Mouse (Mus musculus) embryonic facial prominence, embryonic 14.5 days (tissue): ENCODE data around the gene Ankrd39. TPM values are rescaled to one million over a fixed set of nuclear protein-coding genes. Genes with fewer than 3 reads are reported as not detected.

Experiments used
- ATAC-seq: fragments of 200-750 bp; cut with Nextera tagmentation; 2 replicates; pipeline ENCODE4 v1.8.0; 2017; ENCODE audit warnings: low read depth, moderate number of reproducible peaks, moderate TSS enrichment
- DNase-seq: peaks from one replicate; pipeline ENCODE4 v3.0.0-alpha.2; 2015; ENCODE audit warnings: low spot score
- H3K27ac ChIP-seq: fragments of 300-500 bp; sonication (generic); replicated peaks from 2 replicates; pipeline ENCODE4 v1.5.1; 2014; ENCODE audit warnings: low read depth, mild to moderate bottlenecking, low read length, moderate library complexity
- H3K27me3 ChIP-seq: fragments of 300-500 bp; sonication (generic); replicated peaks from 2 replicates; pipeline ENCODE4 v1.6.1; 2014; ENCODE audit warnings: low read length; ENCODE audit not compliant: control insufficient read depth, insufficient read depth
- H3K36me3 ChIP-seq: fragments of 300-500 bp; sonication (generic); 2 replicates; pipeline ENCODE4 v1.6.1; 2014; ENCODE audit warnings: low read length, mixed read lengths; ENCODE audit not compliant: control insufficient read depth, insufficient read depth
- H3K4me1 ChIP-seq: fragments of 300-500 bp; sonication (generic); 2 replicates; pipeline ENCODE4 v1.6.1; 2014; ENCODE audit warnings: antibody characterized with exemption, low read length; ENCODE audit not compliant: control insufficient read depth, insufficient read depth
- H3K4me2 ChIP-seq: fragments of 300-500 bp; sonication (generic); 2 replicates; pipeline ENCODE4 v1.6.1; 2014; ENCODE audit warnings: low read depth, mild to moderate bottlenecking, low read length, moderate library complexity, mixed read lengths
- H3K4me3 ChIP-seq: fragments of 300-500 bp; sonication (generic); 2 replicates; pipeline ENCODE4 v1.5.1; 2014; ENCODE audit warnings: low read depth, mild to moderate bottlenecking, low read length
- H3K9ac ChIP-seq: fragments of 300-500 bp; sonication (generic); 2 replicates; pipeline ENCODE4 v1.6.1; 2014; ENCODE audit warnings: low read depth, mild to moderate bottlenecking, low read length, moderate library complexity, mixed read lengths
- H3K9me3 ChIP-seq: fragments of 300-500 bp; sonication (generic); 2 replicates; pipeline ENCODE4 v1.6.1; 2016; ENCODE audit warnings: low read length; ENCODE audit not compliant: control insufficient read depth
- WGBS: fragments of 180-500 bp; shearing (Covaris S2); extraction: QIAGEN DNeasy Blood & Tissue Kit; methylation state at CpG from one replicate; pipeline ENCODE4 v1.1.7; 2014; 5-methylcytosine and 5-hydroxymethylcytosine counted together
- polyA plus RNA-seq: library from polyadenylated mRNA; unstranded; fragments of >200 nt; fragmentation: Nextera tagmentation; extraction: Ambion mirVana; gene quantifications from 2 replicates; pipeline ENCODE4 v1.2.1, GENCODE M21; 2014

Ankrd39 gene
- polyA plus RNA-seq, 1 experiment from 2014 or later = 19.5 TPM

DNA sequence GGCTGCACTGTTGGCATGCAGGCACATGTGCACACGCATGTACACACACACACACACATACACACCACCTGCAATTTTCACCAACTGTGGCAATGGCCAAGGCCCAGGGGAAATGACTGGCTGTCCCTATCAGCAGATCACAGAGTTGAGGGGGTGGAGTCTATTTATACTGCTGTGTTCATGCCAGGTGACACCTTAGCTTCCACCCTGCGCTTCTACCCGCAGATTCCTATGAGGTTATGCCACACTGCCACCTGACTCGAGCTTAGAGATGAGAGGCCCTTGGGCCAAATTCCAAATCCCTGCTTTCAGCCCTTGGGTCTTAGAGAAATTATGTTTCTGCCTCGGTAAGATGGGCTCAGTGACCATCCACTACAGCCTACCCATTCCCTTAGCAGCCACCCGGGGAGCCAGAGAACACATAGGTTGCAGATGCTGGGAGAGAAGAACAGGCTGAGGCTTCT lies 12.6 kb downstream of the Ankrd39 start:
- no peaks in the 10 kb centered on the region for H3K4me1 ChIP-seq
- no peak overlapping the region for H3K4me3 ChIP-seq
- DNase-seq = peak; percentile 59
- no peak overlapping the region for H3K9ac ChIP-seq
- peak; percentile 16; the same call in 1 of the 2 replicates for ATAC-seq
- no peak overlapping the region for H3K27ac ChIP-seq
- no peaks in the 10 kb centered on the region for H3K27me3 ChIP-seq
- H3K9me3 ChIP-seq = no peaks in the 10 kb centered on the region
- peaks cover 24% of the 10 kb centered on the region for H3K36me3 ChIP-seq
- no peak overlapping the region for H3K4me2 ChIP-seq
- WGBS = 63% methylated on average over 6 of the region's 6 CpGs

DNA sequence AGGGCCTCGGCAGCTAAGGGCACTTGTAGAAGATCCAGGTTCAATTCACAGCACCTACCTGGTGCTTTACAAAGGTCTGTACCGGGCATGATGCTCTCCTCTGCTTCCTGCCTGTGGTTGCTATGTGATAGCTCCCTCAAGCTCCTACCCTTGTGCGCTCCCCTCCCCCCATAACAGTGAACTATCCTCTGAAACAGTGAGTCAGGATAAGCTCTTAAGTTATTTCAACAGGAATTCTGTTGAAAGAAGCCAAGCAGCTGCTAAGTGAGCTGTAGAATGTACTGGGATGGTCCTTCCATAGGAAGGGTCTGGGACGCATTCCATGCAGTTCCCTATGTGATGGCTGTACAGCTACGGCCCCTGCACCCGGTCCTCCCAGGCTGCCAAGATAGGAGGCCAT lies 13.7 kb downstream of the Ankrd39 start:
- Histone ChIP-seq H3K4me1 (no peaks in the 10 kb centered on the region), H3K9me3 (no peaks in the 10 kb centered on the region), H3K9ac (no peak overlapping the region), H3K4me3 (no peak overlapping the region), H3K27me3 (no peaks in the 10 kb centered on the region), H3K27ac (0 out of 2 replicates have a peak overlapping the region, but pooled peaks have one; percentile 33), H3K4me2 (no peak overlapping the region), H3K36me3 (peaks cover 15% of the 10 kb centered on the region; the same call in 1 of the 2 replicates)
- ATAC-seq (0 out of 2 replicates have a peak, but pooled peaks have one; percentile 24), DNase-seq (peak; percentile 55)
- 65% methylated on average over 6 of the region's 6 CpGs for WGBS

- Histone ChIP-seq H3K27me3 (no peaks in the 10 kb centered on the region), H3K9ac (no peak overlapping the region), H3K4me1 (no peaks in the 10 kb centered on the region), H3K9me3 (no peaks in the 10 kb centered on the region), H3K4me3 (no peak overlapping the region), H3K27ac (no peak overlapping the region), H3K36me3 (peaks cover 17% of the 10 kb centered on the region; the same call in 1 of the 2 replicates), H3K4me2 (no peak overlapping the region)
- ATAC-seq (no peak), DNase-seq (no peak)
- WGBS = 90% methylated on average over 10 of the region's 12 CpGs
Measured at GRCm38 (mm10) chr1:36531461-36531860, 15.8 kb downstream of the Ankrd39 start.

GRCm38 (mm10) chr1:36530962-36531361 lies 16.3 kb downstream of the Ankrd39 start:
- no peaks in the 10 kb centered on the region for H3K4me1 ChIP-seq
- no peak overlapping the region for H3K27ac ChIP-seq
- H3K9ac ChIP-seq = no peak overlapping the region
- peaks cover 21% of the 10 kb centered on the region for H3K36me3 ChIP-seq
- WGBS = 91% methylated on average over 7 of the region's 7 CpGs
- H3K9me3 ChIP-seq = no peaks in the 10 kb centered on the region
- no peak overlapping the region for H3K4me2 ChIP-seq
- ATAC-seq = no peak
- H3K4me3 ChIP-seq = no peak overlapping the region
- no peak for DNase-seq
- H3K27me3 ChIP-seq = no peaks in the 10 kb centered on the region

GRCm38 (mm10) chr1:36530485-36530884 lies 16.8 kb downstream of the Ankrd39 start:
- DNase-seq (peak; percentile 61), ATAC-seq (no peak)
- no peaks in the 10 kb centered on the region for H3K4me1 ChIP-seq
- H3K9me3 ChIP-seq = no peaks in the 10 kb centered on the region
- H3K27ac ChIP-seq = no peak overlapping the region
- no peak overlapping the region for H3K9ac ChIP-seq
- WGBS = 69% methylated on average over 8 of the region's 8 CpGs
- H3K36me3 ChIP-seq = peaks cover 25% of the 10 kb centered on the region
- H3K27me3 ChIP-seq = no peaks in the 10 kb centered on the region
- H3K4me2 ChIP-seq = no peak overlapping the region
- H3K4me3 ChIP-seq = no peak overlapping the region

DNA sequence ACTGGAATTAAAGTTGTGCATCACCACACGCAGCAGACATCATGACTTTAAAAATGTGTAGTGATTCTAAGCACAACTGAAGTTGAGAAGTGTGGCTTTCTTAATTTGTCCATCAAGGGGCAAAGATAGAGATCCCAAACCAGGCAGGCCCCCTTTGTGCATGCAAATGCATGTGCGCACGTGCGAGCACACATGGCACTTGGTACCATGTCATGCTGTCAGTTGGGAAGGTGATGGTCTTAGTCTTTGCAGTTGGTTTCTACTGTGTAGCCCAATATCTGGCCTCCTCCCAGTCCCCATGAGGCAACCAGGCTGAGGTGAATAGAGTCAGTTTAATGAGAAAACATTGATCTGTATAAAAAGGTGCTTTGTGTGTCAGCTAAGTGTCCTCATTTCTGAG lies 17.4 kb downstream of the Ankrd39 start:
- Histone ChIP-seq H3K36me3 (peaks cover 31% of the 10 kb centered on the region), H3K4me3 (no peak overlapping the region), H3K27ac (no peak overlapping the region), H3K9me3 (no peaks in the 10 kb centered on the region), H3K4me2 (no peak overlapping the region), H3K4me1 (no peaks in the 10 kb centered on the region), H3K27me3 (no peaks in the 10 kb centered on the region), H3K9ac (no peak overlapping the region)
- WGBS = 92% methylated on average over 4 of the region's 4 CpGs
- DNase-seq (no peak), ATAC-seq (no peak)

- no peak overlapping the region for H3K27ac ChIP-seq
Measured at GRCm38 (mm10) chr1:36529274-36529673, 18.0 kb downstream of the Ankrd39 start.

GRCm38 (mm10) chr1:36528351-36528750 lies 18.9 kb downstream of the Ankrd39 start:
- no peak overlapping the region for H3K4me2 ChIP-seq
- H3K4me1 ChIP-seq = no peaks in the 10 kb centered on the region
- no peak overlapping the region for H3K4me3 ChIP-seq
- H3K27me3 ChIP-seq = no peaks in the 10 kb centered on the region
- ATAC-seq = peak; percentile 28; the same call in 1 of the 2 replicates
- peak; percentile 85 for DNase-seq
- no peak overlapping the region for H3K9ac ChIP-seq
- WGBS = 25% methylated on average over 1 of the region's 1 CpGs
- peaks cover 43% of the 10 kb centered on the region for H3K36me3 ChIP-seq
- H3K27ac ChIP-seq = no peak overlapping the region
- no peaks in the 10 kb centered on the region for H3K9me3 ChIP-seq

More at GRCm38 (mm10) chr1:36529274-36529673, 18.0 kb downstream of the Ankrd39 start:
- Histone ChIP-seq H3K36me3 (peaks cover 37% of the 10 kb centered on the region), H3K9me3 (no peaks in the 10 kb centered on the region), H3K9ac (no peak overlapping the region), H3K4me2 (no peak overlapping the region), H3K4me1 (no peaks in the 10 kb centered on the region), H3K27me3 (no peaks in the 10 kb centered on the region), H3K4me3 (no peak overlapping the region)
- ATAC-seq (no peak), DNase-seq (no peak)
- WGBS = 69% methylated on average over 4 of the region's 4 CpGs

DNA sequence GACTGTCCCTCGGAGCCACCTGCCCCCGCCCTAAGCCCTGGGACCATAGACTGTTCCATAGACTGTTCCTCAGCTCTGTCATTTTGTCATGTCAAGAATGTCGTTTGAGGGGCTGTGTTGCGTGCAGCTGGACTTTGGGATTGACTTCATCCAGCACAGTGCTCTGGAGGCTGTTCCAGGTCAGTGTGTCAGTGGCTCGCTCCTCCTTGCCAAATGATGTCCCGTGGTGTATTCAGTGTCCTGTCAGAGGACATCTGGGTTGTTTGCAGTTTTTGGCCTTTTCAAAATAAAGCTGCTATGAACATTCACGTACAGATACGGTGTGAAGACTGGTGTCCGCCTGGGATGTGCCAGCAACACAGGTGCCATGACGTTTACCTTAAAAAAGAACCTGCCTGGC lies 20.3 kb downstream of the Ankrd39 start:
- H3K4me1 ChIP-seq = no peaks in the 10 kb centered on the region
- no peaks in the 10 kb centered on the region for H3K27me3 ChIP-seq
- peaks cover 49% of the 10 kb centered on the region for H3K36me3 ChIP-seq
- ATAC-seq = no peak
- H3K9me3 ChIP-seq = no peaks in the 10 kb centered on the region
- no peak overlapping the region for H3K27ac ChIP-seq
- no peak overlapping the region for H3K4me3 ChIP-seq
- H3K4me2 ChIP-seq = no peak overlapping the region
- H3K9ac ChIP-seq = no peak overlapping the region
- 90% methylated on average over 10 of the region's 10 CpGs for WGBS
- DNase-seq = no peak
